Mouse (Mus musculus): ENCODE measurements around the gene Plekhg5. TPM values are rescaled to one million over a fixed set of nuclear protein-coding genes. Genes with fewer than 3 reads are reported as not detected.

Plekhg5 gene
- total and polyA plus RNA-seq, 3 experiments, result 0.05 to 2.1 (median 1.1) TPM

GRCm38 (mm10) chr4:152112329-152112728 is 40.0 kb downstream of the Plekhg5 start:
- H3K4me3 ChIP-seq (replicated peaks in 1 of 3; ENCODE audit: low read depth in 2 of 3, low read length in 2 of 3, poor library complexity in 1 of 3), result no peak overlapping the region
- no peak overlapping the region for H3K27ac ChIP-seq (ENCODE audit: insufficient read depth, low read depth)
- H3K4me2 ChIP-seq (ENCODE audit: insufficient read depth, low read depth, poor library complexity, severe bottlenecking), result no peak overlapping the region
- H3K79me2 ChIP-seq (replicated peaks; ENCODE audit: control insufficient read depth, extremely low read depth, insufficient read depth, poor library complexity, severe bottlenecking), result no peaks in the 10 kb centered on the region
- in situ Hi-C loops (cut with MboI; ENCODE audit: low pct_ligation_motif_present, low pct_unique_long_range_greater_than_20kb, low sequenced_read_pairs), result no loop called here
- no peak for TF ChIP-seq CHD2 (IDR thresholded peaks at IDR 0.05; ENCODE audit: low read length)
- TF ChIP-seq CTCF (conservative IDR thresholded peaks at IDR 0.05 in 1 of 2, IDR thresholded peaks at IDR 0.05 in 1 of 2; ENCODE audit: low read depth in 2 of 2, low read length in 2 of 2), result no peak
- TF ChIP-seq RCOR1 (conservative IDR thresholded peaks at IDR 0.05; ENCODE audit: low read depth, low read length), result no peak
- no peak for TF ChIP-seq MYC (IDR thresholded peaks at IDR 0.05; ENCODE audit: low read depth, low read length)
- no peak for TF ChIP-seq RAD21 (IDR thresholded peaks at IDR 0.05; ENCODE audit: low read depth, low read length)
- no peak for TF ChIP-seq MAFK (IDR thresholded peaks at IDR 0.05; ENCODE audit: insufficient replicate concordance, low read length)
- TF ChIP-seq TCF12 (IDR thresholded peaks at IDR 0.05; ENCODE audit: low read depth, low read length), result no peak
- TF ChIP-seq EP300 (IDR thresholded peaks at IDR 0.05; ENCODE audit: low read length), result no peak
- no peak for TF ChIP-seq TBP (conservative IDR thresholded peaks at IDR 0.05; ENCODE audit: low read depth, low read length)
- no peak for TF ChIP-seq POLR2AphosphoS2 (IDR thresholded peaks at IDR 0.05; ENCODE audit: low read depth, low read length)
- TF ChIP-seq ZKSCAN1 (IDR thresholded peaks at IDR 0.05; ENCODE audit: borderline replicate concordance, low read depth, low read length), result no peak
- TF ChIP-seq NELFE (IDR thresholded peaks at IDR 0.05; ENCODE audit: low read depth, low read length), result no peak
- no peak for TF ChIP-seq ZC3H11A (IDR thresholded peaks at IDR 0.05; ENCODE audit: low read depth, low read length)
- no peak for TF ChIP-seq ZMIZ1 (IDR thresholded peaks at IDR 0.05; ENCODE audit: low read depth, low read length)
- TF ChIP-seq HCFC1 (IDR thresholded peaks at IDR 0.05; ENCODE audit: low read depth, low read length), result no peak
- TF ChIP-seq PAX5 (IDR thresholded peaks at IDR 0.05; ENCODE audit: low read length), result no peak
- no peak overlapping the region for H3K9ac ChIP-seq (ENCODE audit: insufficient read depth, low read depth)
- DNase-seq (ENCODE audit: extremely low read depth), result no peak
- peaks cover 0 to 3% of the 10 kb centered on the region in 2 experiments for H3K36me3 ChIP-seq (replicated peaks in 1 of 2; ENCODE audit: control insufficient read depth in 1 of 2, insufficient read depth in 1 of 2, low read length in 1 of 2)
- peaks cover 8% of the 10 kb centered on the region for H3K9me3 ChIP-seq (replicated peaks; ENCODE audit: low read length)
- peaks cover 7 to 24% of the 10 kb centered on the region in 2 experiments for H3K4me1 ChIP-seq (ENCODE audit: control insufficient read depth in 1 of 2, insufficient read depth in 2 of 2)
- dilution Hi-C loops (cut with MboI; ENCODE audit: extremely low pct_ligation_motif_present, extremely low pct_unique_long_range_greater_than_20kb, low sequenced_read_pairs), result no loop called here
- peaks cover 76% of the 10 kb centered on the region for H3K27me3 ChIP-seq (replicated peaks)

DNA sequence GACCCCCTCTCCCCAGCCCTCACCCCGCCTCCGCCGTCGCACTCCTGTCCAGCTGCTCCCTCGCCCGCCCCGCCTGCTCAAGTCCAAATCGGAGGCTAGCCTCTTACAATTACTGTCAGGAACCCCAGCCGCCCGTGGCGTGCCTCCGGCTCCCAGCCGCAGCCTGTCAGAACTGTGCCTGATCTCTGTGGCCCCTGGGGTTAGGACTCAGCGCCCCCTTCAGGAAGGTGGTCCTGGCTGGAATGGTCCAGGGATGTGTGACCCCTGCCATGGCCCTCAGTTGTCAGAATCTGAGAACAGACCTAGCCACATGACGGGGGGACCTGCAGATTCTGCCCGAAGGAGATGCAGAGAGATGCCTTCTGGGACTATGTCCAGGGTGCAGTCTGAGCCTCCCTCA is 41.8 kb downstream of the Plekhg5 start:
- DNase-seq (ENCODE audit: extremely low read depth), result no peak
- TF ChIP-seq EP300 (IDR thresholded peaks at IDR 0.05; ENCODE audit: low read length) (no peak), TBP (conservative IDR thresholded peaks at IDR 0.05; ENCODE audit: low read depth, low read length) (no peak), MAX (IDR thresholded peaks at IDR 0.05; ENCODE audit: low read length) (no peak), ETS1 (conservative IDR thresholded peaks at IDR 0.05; ENCODE audit: low read depth, low read length) (no peak), MXI1 (IDR thresholded peaks at IDR 0.05; ENCODE audit: low read depth, low read length) (no peak), USF2 (conservative IDR thresholded peaks at IDR 0.05; ENCODE audit: low read depth, low read length) (no peak), MYC (IDR thresholded peaks at IDR 0.05; ENCODE audit: low read depth, low read length) (no peak), ELF1 (IDR thresholded peaks at IDR 0.05; ENCODE audit: low read depth, low read length) (no peak), CHD1 (IDR thresholded peaks at IDR 0.05; ENCODE audit: low read depth, low read length) (no peak), HCFC1 (IDR thresholded peaks at IDR 0.05; ENCODE audit: low read depth, low read length) (no peak), SIN3A (IDR thresholded peaks at IDR 0.05; ENCODE audit: low read length) (no peak), NRF1 (IDR thresholded peaks at IDR 0.05; ENCODE audit: low read depth, low read length) (no peak), TCF12 (IDR thresholded peaks at IDR 0.05; ENCODE audit: low read depth, low read length) (no peak), MAFK (IDR thresholded peaks at IDR 0.05; ENCODE audit: insufficient replicate concordance, low read length) (no peak), BHLHE40 (IDR thresholded peaks at IDR 0.05; ENCODE audit: low read depth, low read length) (no peak)
- peaks cover 7 to 24% of the 10 kb centered on the region in 2 experiments for H3K4me1 ChIP-seq (ENCODE audit: control insufficient read depth in 1 of 2, insufficient read depth in 2 of 2)
- in situ Hi-C loops (cut with MboI; ENCODE audit: low pct_ligation_motif_present, low pct_unique_long_range_greater_than_20kb, low sequenced_read_pairs), result no loop called here
- no peaks in the 10 kb centered on the region for H3K36me3 ChIP-seq (replicated peaks in 1 of 2; ENCODE audit: control insufficient read depth in 1 of 2, insufficient read depth in 1 of 2, low read length in 1 of 2)
- no peaks in the 10 kb centered on the region for H3K79me2 ChIP-seq (replicated peaks; ENCODE audit: control insufficient read depth, extremely low read depth, insufficient read depth, poor library complexity, severe bottlenecking)
- peaks cover 8% of the 10 kb centered on the region for H3K9me3 ChIP-seq (replicated peaks; ENCODE audit: low read length)
- no peak overlapping the region for H3K4me2 ChIP-seq (ENCODE audit: insufficient read depth, low read depth, poor library complexity, severe bottlenecking)
- no peak overlapping the region for H3K27ac ChIP-seq (ENCODE audit: insufficient read depth, low read depth)
- H3K4me3 ChIP-seq (replicated peaks in 1 of 3; ENCODE audit: low read depth in 2 of 3, low read length in 2 of 3, poor library complexity in 1 of 3), result no peak overlapping the region
- no peak overlapping the region for H3K9ac ChIP-seq (ENCODE audit: insufficient read depth, low read depth)
- H3K27me3 ChIP-seq (replicated peaks), result peaks cover 85% of the 10 kb centered on the region
- dilution Hi-C loops (cut with MboI; ENCODE audit: extremely low pct_ligation_motif_present, extremely low pct_unique_long_range_greater_than_20kb, low sequenced_read_pairs), result no loop called here
